ENCODE assay signal across 12 mouse cellular contexts in genomic region chr11:112924577-112924976, GRCm38 (mm10).
"Had no signal": no experiment of that assay in that cellular context is flagged by ENCODE, and none has a peak within 500 bp of the region (broad histone marks: within the 10 kb centered on the region; RNA-seq: fewer than 3 reads in every experiment).

No protein-coding gene starts in this region.

- DNase-seq: kidney, adult 9 months; kidney, postnatal 10 days; kidney, postnatal 4 days; right cerebral cortex, postnatal 4 days; spleen, adult 18-20 months; thymus, adult 18-20 months; thymus, postnatal 14 days had no signal

- H3K4me3 ChIP-seq: layer of hippocampus, adult 2 months; midbrain, embryonic 12.5 days; neural tube, embryonic 13.5 days had no signal

- H3K4me1 ChIP-seq: neural tube, embryonic 13.5 days had no signal

- H3K9me3 ChIP-seq: midbrain, embryonic 12.5 days; neural tube, embryonic 13.5 days had no signal

- H3K27me3 ChIP-seq: midbrain, embryonic 12.5 days; neural tube, embryonic 13.5 days had no signal

- H3K9ac ChIP-seq: liver, embryonic 14.5 days; midbrain, embryonic 12.5 days; neural tube, embryonic 13.5 days had no signal

- H3K27ac ChIP-seq: layer of hippocampus, adult 2 months; liver, embryonic 14.5 days; midbrain, embryonic 12.5 days; neural tube, embryonic 13.5 days had no signal

- H3K36me3 ChIP-seq: midbrain, embryonic 12.5 days; neural tube, embryonic 13.5 days had no signal

- ATAC-seq: midbrain, embryonic 16.5 days had no signal

- H3K4me2 ChIP-seq: midbrain, embryonic 12.5 days; neural tube, embryonic 13.5 days had no signal
